Mouse (Mus musculus) stomach, embryonic 16.5 days (tissue): Measurements from ENCODE around the gene Klk1b4. TPM values are rescaled to one million over a fixed set of nuclear protein-coding genes. Genes with fewer than 3 reads are reported as not detected.

Source experiments
- polyA plus RNA-seq: library from polyadenylated mRNA; unstranded; fragments of >200 nt; fragmentation: Nextera tagmentation; extraction: Ambion mirVana; gene quantifications from 2 replicates; pipeline ENCODE4 v1.2.1, GENCODE M21; 2015

Klk1b4 gene
- polyA plus RNA-seq, 1 experiment from 2014 or later = 0.72 TPM

Other genes starting within 250 kb of the Klk1b4 start
- gene Klk1b1, start 240.7 kb upstream of the Klk1b4 start, polyA plus RNA-seq = not detected in 2 replicates
- gene Klk1b9, start 231.4 kb upstream of the Klk1b4 start, polyA plus RNA-seq = not detected in 2 replicates
- 0.36 TPM in 1 of 2 replicates, not detected in the other for gene Klk1b11, start 211.6 kb upstream of the Klk1b4 start, polyA plus RNA-seq
- gene Klk1b26, start 195.3 kb upstream of the Klk1b4 start, polyA plus RNA-seq = 0.94 TPM in 1 of 2 replicates, not detected in the other
- gene Klk1b27, start 155.1 kb upstream of the Klk1b4 start, polyA plus RNA-seq = not detected in 2 replicates
- gene Klk1b21, start 105.1 kb upstream of the Klk1b4 start, polyA plus RNA-seq = not detected in 2 replicates
- not detected in 2 replicates for gene Klk1b22, start 94.8 kb upstream of the Klk1b4 start, polyA plus RNA-seq
- gene Klk1b16, start 70.7 kb upstream of the Klk1b4 start, polyA plus RNA-seq = 0.25 TPM in 1 of 2 replicates, not detected in the other
- gene Klk1b24, start 19.2 kb upstream of the Klk1b4 start, polyA plus RNA-seq = 0.41 TPM in 1 of 2 replicates, not detected in the other
- 0.61 TPM in 2 replicates for gene Klk1b3, start 9.2 kb upstream of the Klk1b4 start, polyA plus RNA-seq
- gene Klk1b5, start 8.5 kb downstream of the Klk1b4 start, polyA plus RNA-seq = 0.22 and 0.25 TPM in 2 replicates
- 30.6 and 59.7 TPM in 2 replicates for gene Klk1, start 17.9 kb downstream of the Klk1b4 start, polyA plus RNA-seq
- 0.13 TPM in 1 of 2 replicates, not detected in the other for gene Gm36864, start 28.7 kb downstream of the Klk1b4 start, polyA plus RNA-seq
- 1.4 and 1.6 TPM in 2 replicates for gene 1700028J19Rik, start 39.3 kb downstream of the Klk1b4 start, polyA plus RNA-seq
- 131 and 139 TPM in 2 replicates for gene 2410002F23Rik, start 39.3 kb downstream of the Klk1b4 start, polyA plus RNA-seq
- gene Acp4, start 49.9 kb downstream of the Klk1b4 start, polyA plus RNA-seq = 0.27 TPM in 1 of 2 replicates, not detected in the other
- gene Gm15517, start 54.0 kb downstream of the Klk1b4 start, polyA plus RNA-seq = not detected in 2 replicates
- gene Clec11a, start 99.5 kb downstream of the Klk1b4 start, polyA plus RNA-seq = 6.1 and 7.4 TPM in 2 replicates
- 1.7 TPM in 2 replicates for gene Shank1, start 102.8 kb downstream of the Klk1b4 start, polyA plus RNA-seq
- gene Syt3, start 176.7 kb downstream of the Klk1b4 start, polyA plus RNA-seq = 1.3 and 1.5 TPM in 2 replicates
- gene 1700008O03Rik, start 178.4 kb downstream of the Klk1b4 start, polyA plus RNA-seq = 0.84 and 1.2 TPM in 2 replicates
- gene Lrrc4b, start 221.6 kb downstream of the Klk1b4 start, polyA plus RNA-seq = 0.31 and 0.52 TPM in 2 replicates